Mouse (Mus musculus) E14TG2a.4 (cell line): ENCODE data around the gene Ppp1r1b.
A peak's percentile ranks its signal among the peaks of the same experiment; 100 is the strongest.

Source experiments
- H3K27me3 ChIP-seq: 2 replicates; pipeline ENCODE4 v1.6.1; 2014; ENCODE audit warnings: low read length, control low read depth; ENCODE audit not compliant: insufficient read depth
- H3K36me3 ChIP-seq: 2 replicates; pipeline ENCODE4 v1.6.1; 2014; ENCODE audit warnings: low read length, control low read depth; ENCODE audit not compliant: insufficient read depth
- H3K4me1 ChIP-seq: replicated peaks from 2 replicates; pipeline ENCODE4 v1.6.1; 2014; ENCODE audit warnings: low read depth, low read length, control low read depth
- H3K4me3 ChIP-seq: replicated peaks from 2 replicates; pipeline ENCODE4 v1.5.1; 2014; ENCODE audit warnings: mild to moderate bottlenecking, low read length
- H3K9me3 ChIP-seq: 2 replicates; pipeline ENCODE4 v1.6.1; 2014; ENCODE audit warnings: low read length, control low read depth
- CTCF ChIP-seq: conservative IDR thresholded peaks from 2 replicates; pipeline ENCODE4 v1.5.1; 2014; ENCODE audit warnings: low read length
- NANOG ChIP-seq: IDR thresholded peaks from 2 replicates; pipeline ENCODE4 v1.6.1; 2014; ENCODE audit warnings: borderline replicate concordance, low read length, mixed read lengths
- POU5F1 ChIP-seq: IDR thresholded peaks from 2 replicates; pipeline ENCODE4 v1.6.1; 2014; ENCODE audit warnings: low read length, borderline replicate concordance

The Ppp1r1b gene

GRCm38 (mm10) chr11:98349308-98349707, 1.1 kb downstream of the Ppp1r1b start:
- peaks cover 86% of the 10 kb centered on the region for H3K27me3 ChIP-seq
- H3K9me3 ChIP-seq = no peaks in the 10 kb centered on the region
- H3K36me3 ChIP-seq = no peaks in the 10 kb centered on the region
- peak overlapping the region; percentile 85 for H3K4me3 ChIP-seq
- H3K4me1 ChIP-seq = peaks cover 67% of the 10 kb centered on the region
- no peak for TF ChIP-seq CTCF
- no peak for TF ChIP-seq POU5F1
- TF ChIP-seq NANOG = no peak

- TF ChIP-seq NANOG = no peak
- TF ChIP-seq CTCF = no peak
- no peak for TF ChIP-seq POU5F1
- Histone ChIP-seq H3K36me3 (no peaks in the 10 kb centered on the region), H3K4me1 (peaks cover 81% of the 10 kb centered on the region), H3K9me3 (no peaks in the 10 kb centered on the region), H3K27me3 (peaks cover 73% of the 10 kb centered on the region), H3K4me3 (no peak overlapping the region)
Measured at GRCm38 (mm10) chr11:98352272-98352990, 4.2 kb downstream of the Ppp1r1b start.

- Histone ChIP-seq H3K36me3 (no peaks in the 10 kb centered on the region), H3K4me3 (peak overlapping the region; percentile 35; the same call in 1 of the 2 replicates)
Measured at GRCm38 (mm10) chr11:98353651-98354211, 5.5 kb downstream of the Ppp1r1b start.

GRCm38 (mm10) chr11:98354445-98354844, 6.2 kb downstream of the Ppp1r1b start:
- Histone ChIP-seq H3K27me3 (peaks cover 54% of the 10 kb centered on the region), H3K36me3 (no peaks in the 10 kb centered on the region), H3K4me3 (peak overlapping the region; percentile 32; the same call in 1 of the 2 replicates), H3K9me3 (no peaks in the 10 kb centered on the region), H3K4me1 (peaks cover 77% of the 10 kb centered on the region)
- TF ChIP-seq NANOG (no peak), CTCF (no peak), POU5F1 (no peak)

More at GRCm38 (mm10) chr11:98353651-98354211, 5.5 kb downstream of the Ppp1r1b start:
- Histone ChIP-seq H3K27me3 (peaks cover 61% of the 10 kb centered on the region), H3K4me1 (peaks cover 76% of the 10 kb centered on the region), H3K9me3 (no peaks in the 10 kb centered on the region)
- TF ChIP-seq POU5F1 = no peak
- no peak for TF ChIP-seq CTCF
- no peak for TF ChIP-seq NANOG

- H3K4me1 ChIP-seq = peaks cover 79% of the 10 kb centered on the region
- H3K9me3 ChIP-seq = no peaks in the 10 kb centered on the region
- no peak for TF ChIP-seq POU5F1
- no peak for TF ChIP-seq NANOG
- TF ChIP-seq CTCF = peak; percentile 76
Measured at GRCm38 (mm10) chr11:98355732-98356299, 7.6 kb downstream of the Ppp1r1b start.

GRCm38 (mm10) chr11:98356625-98357394, 8.6 kb downstream of the Ppp1r1b start:
- TF ChIP-seq CTCF = no peak

More at GRCm38 (mm10) chr11:98355732-98356299, 7.6 kb downstream of the Ppp1r1b start:
- Histone ChIP-seq H3K36me3 (peaks cover 8% of the 10 kb centered on the region; the same call in 1 of the 2 replicates), H3K4me3 (no peak overlapping the region), H3K27me3 (peaks cover 41% of the 10 kb centered on the region)

GRCm38 (mm10) chr11:98357396-98358160, 9.4 kb downstream of the Ppp1r1b start:
- Histone ChIP-seq H3K27me3 (peaks cover 23% of the 10 kb centered on the region), H3K4me1 (peaks cover 83% of the 10 kb centered on the region), H3K36me3 (peaks cover 8% of the 10 kb centered on the region; the same call in 1 of the 2 replicates), H3K4me3 (peak overlapping the region; percentile 87), H3K9me3 (no peaks in the 10 kb centered on the region)
- no peak for TF ChIP-seq CTCF
- no peak for TF ChIP-seq NANOG
- no peak for TF ChIP-seq POU5F1

More at GRCm38 (mm10) chr11:98356625-98357394, 8.6 kb downstream of the Ppp1r1b start:
- H3K9me3 ChIP-seq = no peaks in the 10 kb centered on the region
- peaks cover 8% of the 10 kb centered on the region; the same call in 1 of the 2 replicates for H3K36me3 ChIP-seq
- H3K4me3 ChIP-seq = 0 out of 2 replicates have a peak overlapping the region, but pooled peaks have one; percentile 87
- H3K27me3 ChIP-seq = peaks cover 31% of the 10 kb centered on the region
- peaks cover 83% of the 10 kb centered on the region for H3K4me1 ChIP-seq
